Mouse (Mus musculus): ENCODE measurements around the gene Mrgprf. TPM values are rescaled to one million over a fixed set of nuclear protein-coding genes. Genes with fewer than 3 reads are reported as not detected.

Mrgprf gene
- polyA plus RNA-seq, 1 experiment from 2014 or later, result 0.28 TPM

- H3K9me3 ChIP-seq (replicated peaks; ENCODE audit: control insufficient read depth, low read length), result no peaks in the 10 kb centered on the region
- 37% methylated on average over 4 of the region's 4 CpGs for WGBS (ENCODE audit: insufficient replicate concordance)
Observed at GRCm38 (mm10) chr7:145323607-145324006, 23.0 kb downstream of the Mrgprf start.

GRCm38 (mm10) chr7:145325697-145326096 lies 25.1 kb downstream of the Mrgprf start:
- H3K36me3 ChIP-seq (ENCODE audit: control insufficient read depth, insufficient read depth), result no peaks in the 10 kb centered on the region
- H3K9ac ChIP-seq (ENCODE audit: low read depth, low read length), result no peak overlapping the region
- no peak overlapping the region for H3K4me2 ChIP-seq (ENCODE audit: low read depth, low read length)
- 17% methylated on average over 2 of the region's 2 CpGs for WGBS (ENCODE audit: insufficient replicate concordance)
- no peak overlapping the region for H3K27ac ChIP-seq (ENCODE audit: low read length)
- no peak overlapping the region for H3K4me3 ChIP-seq (ENCODE audit: low read depth, low read length)
- peak; percentile 45; the same call in 1 of the 2 replicates for ATAC-seq (ENCODE audit: low read depth)
- no peaks in the 10 kb centered on the region for H3K9me3 ChIP-seq (replicated peaks; ENCODE audit: control insufficient read depth, low read length)
- no peaks in the 10 kb centered on the region for H3K27me3 ChIP-seq (ENCODE audit: control insufficient read depth, insufficient read depth, low read depth, low read length)
- H3K4me1 ChIP-seq (ENCODE audit: control insufficient read depth, low read depth, low read length), result no peaks in the 10 kb centered on the region

More at GRCm38 (mm10) chr7:145323607-145324006, 23.0 kb downstream of the Mrgprf start:
- H3K27ac ChIP-seq (ENCODE audit: low read length), result no peak overlapping the region
- H3K4me3 ChIP-seq (ENCODE audit: low read depth, low read length), result no peak overlapping the region
- H3K4me1 ChIP-seq (ENCODE audit: control insufficient read depth, low read depth, low read length), result no peaks in the 10 kb centered on the region
- no peak for ATAC-seq (ENCODE audit: low read depth)
- H3K27me3 ChIP-seq (ENCODE audit: control insufficient read depth, insufficient read depth, low read depth, low read length), result no peaks in the 10 kb centered on the region
- no peak overlapping the region for H3K4me2 ChIP-seq (ENCODE audit: low read depth, low read length)
- H3K9ac ChIP-seq (ENCODE audit: low read depth, low read length), result no peak overlapping the region
- H3K36me3 ChIP-seq (ENCODE audit: control insufficient read depth, insufficient read depth), result no peaks in the 10 kb centered on the region

- no peaks in the 10 kb centered on the region for H3K4me1 ChIP-seq (ENCODE audit: control insufficient read depth, low read depth, low read length)
- no peaks in the 10 kb centered on the region for H3K9me3 ChIP-seq (replicated peaks; ENCODE audit: control insufficient read depth, low read length)
- no peaks in the 10 kb centered on the region for H3K27me3 ChIP-seq (ENCODE audit: control insufficient read depth, insufficient read depth, low read depth, low read length)
- no peak overlapping the region for H3K9ac ChIP-seq (ENCODE audit: low read depth, low read length)
- H3K36me3 ChIP-seq (ENCODE audit: control insufficient read depth, insufficient read depth), result no peaks in the 10 kb centered on the region
- ATAC-seq (ENCODE audit: low read depth), result no peak
- H3K4me3 ChIP-seq (ENCODE audit: low read depth, low read length), result no peak overlapping the region
- H3K4me2 ChIP-seq (ENCODE audit: low read depth, low read length), result no peak overlapping the region
- WGBS (ENCODE audit: insufficient replicate concordance), result 45% methylated on average over 2 of the region's 2 CpGs
- H3K27ac ChIP-seq (ENCODE audit: low read length), result no peak overlapping the region
Observed at GRCm38 (mm10) chr7:145329982-145330381, 29.4 kb downstream of the Mrgprf start.

GRCm38 (mm10) chr7:145330641-145331040 lies 30.0 kb downstream of the Mrgprf start:
- H3K27me3 ChIP-seq (ENCODE audit: control insufficient read depth, insufficient read depth, low read depth, low read length), result no peaks in the 10 kb centered on the region
- no peak overlapping the region for H3K9ac ChIP-seq (ENCODE audit: low read depth, low read length)
- H3K4me2 ChIP-seq (ENCODE audit: low read depth, low read length), result no peak overlapping the region
- H3K9me3 ChIP-seq (replicated peaks; ENCODE audit: control insufficient read depth, low read length), result no peaks in the 10 kb centered on the region
- no peak overlapping the region for H3K27ac ChIP-seq (ENCODE audit: low read length)
- whole genome bisulfite sequencing (ENCODE audit: insufficient replicate concordance), result 70% methylated on average over 2 of the region's 2 CpGs
- H3K4me3 ChIP-seq (ENCODE audit: low read depth, low read length), result no peak overlapping the region
- no peaks in the 10 kb centered on the region for H3K4me1 ChIP-seq (ENCODE audit: control insufficient read depth, low read depth, low read length)
- ATAC-seq (ENCODE audit: low read depth), result no peak
- H3K36me3 ChIP-seq (ENCODE audit: control insufficient read depth, insufficient read depth), result no peaks in the 10 kb centered on the region

- no peak overlapping the region for H3K9ac ChIP-seq (ENCODE audit: low read depth, low read length)
- no peaks in the 10 kb centered on the region for H3K9me3 ChIP-seq (replicated peaks; ENCODE audit: control insufficient read depth, low read length)
- no peak overlapping the region for H3K27ac ChIP-seq (ENCODE audit: low read length)
- WGBS (ENCODE audit: insufficient replicate concordance), result 50% methylated on average over 1 of the region's 1 CpGs
- no peak overlapping the region for H3K4me2 ChIP-seq (ENCODE audit: low read depth, low read length)
- no peaks in the 10 kb centered on the region for H3K4me1 ChIP-seq (ENCODE audit: control insufficient read depth, low read depth, low read length)
- no peaks in the 10 kb centered on the region for H3K27me3 ChIP-seq (ENCODE audit: control insufficient read depth, insufficient read depth, low read depth, low read length)
- no peak for ATAC-seq (ENCODE audit: low read depth)
- no peaks in the 10 kb centered on the region for H3K36me3 ChIP-seq (ENCODE audit: control insufficient read depth, insufficient read depth)
- no peak overlapping the region for H3K4me3 ChIP-seq (ENCODE audit: low read depth, low read length)
Observed at GRCm38 (mm10) chr7:145332376-145333041, 31.9 kb downstream of the Mrgprf start.

GRCm38 (mm10) chr7:145333936-145334335 lies 33.3 kb downstream of the Mrgprf start:
- Histone ChIP-seq H3K36me3 (ENCODE audit: control insufficient read depth, insufficient read depth) (no peaks in the 10 kb centered on the region), H3K9me3 (replicated peaks; ENCODE audit: control insufficient read depth, low read length) (no peaks in the 10 kb centered on the region), H3K4me2 (ENCODE audit: low read depth, low read length) (no peak overlapping the region), H3K9ac (ENCODE audit: low read depth, low read length) (no peak overlapping the region), H3K4me1 (ENCODE audit: control insufficient read depth, low read depth, low read length) (no peaks in the 10 kb centered on the region), H3K27ac (ENCODE audit: low read length) (no peak overlapping the region), H3K4me3 (ENCODE audit: low read depth, low read length) (no peak overlapping the region), H3K27me3 (ENCODE audit: control insufficient read depth, insufficient read depth, low read depth, low read length) (no peaks in the 10 kb centered on the region)
- no peak for ATAC-seq (ENCODE audit: low read depth)
- WGBS (ENCODE audit: insufficient replicate concordance), result 71% methylated on average over 6 of the region's 6 CpGs

GRCm38 (mm10) chr7:145334428-145335027 lies 33.9 kb downstream of the Mrgprf start:
- no peaks in the 10 kb centered on the region for H3K27me3 ChIP-seq (ENCODE audit: control insufficient read depth, insufficient read depth, low read depth, low read length)
- no peak overlapping the region for H3K4me2 ChIP-seq (ENCODE audit: low read depth, low read length)
- WGBS (ENCODE audit: insufficient replicate concordance), result 51% methylated on average over 4 of the region's 4 CpGs
- H3K4me3 ChIP-seq (ENCODE audit: low read depth, low read length), result no peak overlapping the region
- H3K27ac ChIP-seq (ENCODE audit: low read length), result no peak overlapping the region
- no peaks in the 10 kb centered on the region for H3K4me1 ChIP-seq (ENCODE audit: control insufficient read depth, low read depth, low read length)
- no peak for ATAC-seq (ENCODE audit: low read depth)
- no peaks in the 10 kb centered on the region for H3K9me3 ChIP-seq (replicated peaks; ENCODE audit: control insufficient read depth, low read length)
- H3K9ac ChIP-seq (ENCODE audit: low read depth, low read length), result no peak overlapping the region
- no peaks in the 10 kb centered on the region for H3K36me3 ChIP-seq (ENCODE audit: control insufficient read depth, insufficient read depth)

- Histone ChIP-seq H3K36me3 (ENCODE audit: control insufficient read depth, insufficient read depth) (no peaks in the 10 kb centered on the region), H3K4me1 (ENCODE audit: control insufficient read depth, low read depth, low read length) (no peaks in the 10 kb centered on the region), H3K27me3 (ENCODE audit: control insufficient read depth, insufficient read depth, low read depth, low read length) (no peaks in the 10 kb centered on the region), H3K4me2 (ENCODE audit: low read depth, low read length) (no peak overlapping the region), H3K9me3 (replicated peaks; ENCODE audit: control insufficient read depth, low read length) (no peaks in the 10 kb centered on the region), H3K9ac (ENCODE audit: low read depth, low read length) (no peak overlapping the region), H3K4me3 (ENCODE audit: low read depth, low read length) (no peak overlapping the region), H3K27ac (ENCODE audit: low read length) (no peak overlapping the region)
- no peak for ATAC-seq (ENCODE audit: low read depth)
Observed at GRCm38 (mm10) chr7:145335199-145335598, 34.6 kb downstream of the Mrgprf start.

- no peak for ATAC-seq (ENCODE audit: low read depth)
- WGBS (ENCODE audit: insufficient replicate concordance), result 56% methylated on average over 3 of the region's 3 CpGs
- H3K4me1 ChIP-seq (ENCODE audit: control insufficient read depth, low read depth, low read length), result no peaks in the 10 kb centered on the region
Observed at GRCm38 (mm10) chr7:145335616-145336332, 35.1 kb downstream of the Mrgprf start.

More at GRCm38 (mm10) chr7:145335616-145336332, 35.1 kb downstream of the Mrgprf start:
- H3K4me2 ChIP-seq (ENCODE audit: low read depth, low read length), result no peak overlapping the region
- H3K27me3 ChIP-seq (ENCODE audit: control insufficient read depth, insufficient read depth, low read depth, low read length), result no peaks in the 10 kb centered on the region
- H3K4me3 ChIP-seq (ENCODE audit: low read depth, low read length), result no peak overlapping the region
- no peak overlapping the region for H3K27ac ChIP-seq (ENCODE audit: low read length)
- H3K9me3 ChIP-seq (replicated peaks; ENCODE audit: control insufficient read depth, low read length), result no peaks in the 10 kb centered on the region
- no peak overlapping the region for H3K9ac ChIP-seq (ENCODE audit: low read depth, low read length)
- H3K36me3 ChIP-seq (ENCODE audit: control insufficient read depth, insufficient read depth), result no peaks in the 10 kb centered on the region

Measured in liver, embryonic 16.5 days (tissue).